Mouse (Mus musculus) liver, postnatal 0 days (tissue): ENCODE data around the gene Bag6.

Experiments used
- CTCF ChIP-seq: sonication (generic); IDR thresholded peaks from 2 replicates; pipeline ENCODE4 v1.5.1; 2016; ENCODE audit warnings: antibody characterized with exemption, low read depth
- EP300 ChIP-seq: IDR thresholded peaks from 2 replicates; pipeline ENCODE4 v1.6.1; 2016; ENCODE audit warnings: antibody characterized with exemption, low read depth, mild to moderate bottlenecking

GRCm38 (mm10) chr17:35162121-35162520 lies 27.1 kb downstream of the Bag6 start:
- TF ChIP-seq CTCF: no peak
- no peak for TF ChIP-seq EP300
